Mouse (Mus musculus) urinary bladder, postnatal 25 days (tissue): ENCODE measurements around the gene Cd84.
"Not testable (repeated sequence)": the region's sequence is repeated elsewhere in the genome, so short reads cannot be mapped to it uniquely, and the experiment has no call there.

Source experiments
- DNase-seq: peaks from one replicate; pipeline ENCODE4 v3.0.0; 2022; ENCODE audit warnings: low spot score

Cd84 gene

GRCm38 (mm10) chr1:171839488-171839887, at the start of gene Cd84:
Cd84 (plus strand) TSS chr1:171839697.
- no peak for DNase-seq

- DNase-seq: no peak
These were observed 48.0 kb upstream of the Cd84 start for GRCm38 (mm10) chr1:171791491-171791890.

- DNase-seq: no peak
These were observed 43.3 kb upstream of the Cd84 start for GRCm38 (mm10) chr1:171796185-171796584.

GRCm38 (mm10) chr1:171797840-171798239, 41.7 kb upstream of the Cd84 start:
- DNase-seq: no peak

GRCm38 (mm10) chr1:171799648-171800047, 39.8 kb upstream of the Cd84 start:
- DNase-seq: no peak

GRCm38 (mm10) chr1:171811048-171811447, 28.4 kb upstream of the Cd84 start:
- DNase-seq: not testable (repeated sequence)

GRCm38 (mm10) chr1:171815545-171816439, 23.7 kb upstream of the Cd84 start:
- DNase-seq: no peak

GRCm38 (mm10) chr1:171816991-171817390, 22.5 kb upstream of the Cd84 start:
- no peak for DNase-seq

- no peak for DNase-seq
These were observed 18.2 kb upstream of the Cd84 start for GRCm38 (mm10) chr1:171821331-171821730.

GRCm38 (mm10) chr1:171825462-171825861, 14.0 kb upstream of the Cd84 start:
- DNase-seq: no peak

- no peak for DNase-seq
These were observed 13.3 kb upstream of the Cd84 start for GRCm38 (mm10) chr1:171826164-171826563.

GRCm38 (mm10) chr1:171827674-171828073, 11.8 kb upstream of the Cd84 start:
- no peak for DNase-seq

- no peak for DNase-seq
These were observed 1.0 kb downstream of the Cd84 start for GRCm38 (mm10) chr1:171840450-171841023.

- DNase-seq: no peak
These were observed 5.7 kb downstream of the Cd84 start for GRCm38 (mm10) chr1:171845035-171845754.

GRCm38 (mm10) chr1:171848201-171848600, 8.7 kb downstream of the Cd84 start:
- DNase-seq: no peak

GRCm38 (mm10) chr1:171848757-171849156, 9.3 kb downstream of the Cd84 start:
- no peak for DNase-seq

- DNase-seq: no peak
These were observed 10.0 kb downstream of the Cd84 start for GRCm38 (mm10) chr1:171849454-171849853.

- no peak for DNase-seq
These were observed 26.0 kb downstream of the Cd84 start for GRCm38 (mm10) chr1:171865467-171865866.

GRCm38 (mm10) chr1:171886989-171887388, 47.5 kb downstream of the Cd84 start:
- DNase-seq: no peak

GRCm38 (mm10) chr1:171895364-171895763, 55.9 kb downstream of the Cd84 start, which contains the start of gene Gm10521:
Gm10521 (plus strand) TSS chr1:171895664.
- DNase-seq: not testable (repeated sequence)

- no peak for DNase-seq
These were observed 64.5 kb downstream of the Cd84 start for GRCm38 (mm10) chr1:171904011-171904410.

- DNase-seq: no peak
These were observed 76.4 kb downstream of the Cd84 start for GRCm38 (mm10) chr1:171915638-171916458.
